Mouse (Mus musculus) granulocyte monocyte progenitor cell, adult 5-6 weeks (primary cell): ENCODE data around the gene Armh1. TPM values are rescaled to one million over a fixed set of nuclear protein-coding genes. Genes with fewer than 3 reads are reported as not detected.

Experiments
- ATAC-seq: replicated peaks from 2 replicates; pipeline ENCODE4 v1.8.0; 2016; ENCODE audit warnings: mild to moderate bottlenecking, moderate TSS enrichment, inconsistent platforms; ENCODE audit not compliant: poor library complexity, severe bottlenecking
- total RNA-seq, 2 experiments: library from RNA; stranded (forward) in 1 of 2; stranded (reverse) in 1 of 2; fragments of 200-712, 200-1000 nt in 1 of 2; fragments of >200 nt in 1 of 2; fragmentation: Nextera tagmentation in 1 of 2; gene quantifications; 2 replicates each; pipeline ENCODE4 v1.2.3; 2014 to 2017

The Armh1 gene
- total RNA-seq (2014; fragmentation: Nextera tagmentation) (not detected in 2 replicates), total RNA-seq (2017) (not detected in 2 replicates)

GRCm38 (mm10) chr4:117251801-117252316 lies at the start of gene Armh1, which contains the start of gene Tmem53:
TSS of gene Armh1 (minus strand) at chr4:117252125.
TSS of gene Tmem53 (plus strand) at chr4:117251951.
- peak; percentile 82 for ATAC-seq

DNA sequence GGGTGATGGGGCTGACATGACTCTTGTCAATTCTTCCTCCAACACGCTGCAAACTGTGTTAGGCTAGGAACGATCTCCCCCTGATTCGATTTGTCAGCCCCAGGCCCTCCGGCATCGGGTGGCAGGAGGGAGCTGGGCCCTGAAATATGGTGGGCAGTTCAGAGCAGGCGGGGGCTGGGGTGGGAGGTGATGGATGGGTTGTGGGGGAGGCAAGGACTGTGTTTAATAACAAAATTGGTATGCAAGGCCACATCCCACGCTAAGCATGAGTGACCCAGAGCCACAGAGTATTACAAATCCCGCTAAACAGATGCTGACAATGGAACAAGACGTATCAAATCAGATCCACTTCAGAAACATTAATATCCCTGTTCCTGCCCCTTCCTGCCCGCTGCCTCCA lies 48.0 kb upstream of the Armh1 start:
- ATAC-seq, result no peak

DNA sequence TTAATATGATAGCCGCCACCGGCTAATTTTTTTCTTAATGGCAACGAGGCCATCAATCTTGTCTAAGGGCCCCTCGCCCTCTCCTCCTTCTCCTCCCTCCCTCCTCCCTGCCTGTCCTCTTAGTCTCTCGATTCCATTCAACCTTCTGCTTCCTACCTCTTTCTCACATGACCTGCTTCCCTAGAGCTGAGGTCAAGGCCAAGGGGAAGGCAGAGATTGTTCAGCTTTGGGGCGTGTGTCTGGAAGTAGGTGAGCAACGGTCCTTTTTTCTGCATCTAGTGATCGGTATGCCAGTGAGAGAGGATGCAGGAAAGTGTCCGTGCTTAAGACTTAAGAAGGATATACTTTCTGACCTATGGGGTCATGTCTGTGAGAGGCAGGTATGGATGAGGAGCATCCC lies 45.9 kb upstream of the Armh1 start:
- ATAC-seq, result no peak

DNA sequence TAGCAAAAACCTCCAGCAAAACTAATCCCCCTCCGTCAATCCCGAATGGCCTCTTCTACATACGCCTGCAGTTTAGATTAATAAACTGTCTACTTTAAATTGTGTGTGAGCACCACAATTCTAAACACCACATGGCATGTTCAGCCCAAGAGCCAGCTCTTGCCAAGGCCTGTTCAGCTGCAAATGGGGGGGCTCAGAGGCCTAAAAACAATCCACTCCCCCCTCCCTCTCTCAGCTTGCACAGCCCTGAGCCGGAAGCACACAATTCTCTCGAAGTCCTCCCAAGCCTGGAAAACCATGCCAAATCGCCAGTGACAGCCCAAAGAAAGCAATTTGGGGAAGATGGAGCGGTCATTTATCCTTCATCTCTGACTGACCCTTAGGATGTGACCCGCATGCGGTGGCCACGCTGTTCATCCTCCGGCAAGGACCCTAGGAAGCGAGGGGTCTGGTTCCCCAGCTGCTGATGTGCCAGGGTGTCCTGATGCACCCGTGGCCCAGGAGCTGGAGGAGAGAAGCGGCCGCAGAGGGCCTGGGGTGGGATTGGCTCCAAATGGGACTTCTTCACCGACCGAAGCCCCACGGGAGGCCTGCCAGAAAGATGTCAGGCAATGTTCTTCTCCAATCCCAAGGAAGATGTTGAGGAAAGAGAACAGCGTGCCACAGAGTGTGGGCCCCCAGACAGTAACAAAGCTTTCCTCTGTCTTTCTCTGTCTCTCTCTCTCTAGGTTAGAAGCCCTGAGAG lies 45.1 kb upstream of the Armh1 start:
- ATAC-seq, result no peak

DNA sequence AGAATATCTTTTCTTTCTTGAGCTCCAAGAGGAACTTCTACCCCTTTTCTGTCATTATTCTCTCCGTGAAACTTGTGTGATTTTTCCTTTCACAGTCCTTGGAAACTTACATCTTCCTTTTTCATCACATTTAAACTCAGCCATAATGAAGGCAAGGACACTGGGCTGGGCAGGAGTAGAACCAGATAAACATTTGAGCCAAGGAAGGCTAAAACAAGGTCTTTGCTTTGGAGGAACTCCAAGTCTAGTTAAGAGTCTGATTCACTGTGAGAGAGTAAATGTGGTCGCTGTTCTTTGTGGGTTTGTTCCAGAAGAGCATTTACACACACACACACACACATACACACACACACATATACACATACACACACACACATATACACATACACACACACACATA lies 39.8 kb upstream of the Armh1 start:
- no peak for ATAC-seq

GRCm38 (mm10) chr4:117288927-117289801 lies 37.2 kb upstream of the Armh1 start:
- ATAC-seq, result peak; percentile 95

- ATAC-seq, result no peak
Measured at GRCm38 (mm10) chr4:117288277-117288926, 36.5 kb upstream of the Armh1 start.

GRCm38 (mm10) chr4:117284363-117284762 lies 32.4 kb upstream of the Armh1 start:
- no peak for ATAC-seq

GRCm38 (mm10) chr4:117283271-117284191 lies 31.6 kb upstream of the Armh1 start:
- ATAC-seq, result no peak

- no peak for ATAC-seq
Measured at GRCm38 (mm10) chr4:117281090-117281845, 29.3 kb upstream of the Armh1 start.

DNA sequence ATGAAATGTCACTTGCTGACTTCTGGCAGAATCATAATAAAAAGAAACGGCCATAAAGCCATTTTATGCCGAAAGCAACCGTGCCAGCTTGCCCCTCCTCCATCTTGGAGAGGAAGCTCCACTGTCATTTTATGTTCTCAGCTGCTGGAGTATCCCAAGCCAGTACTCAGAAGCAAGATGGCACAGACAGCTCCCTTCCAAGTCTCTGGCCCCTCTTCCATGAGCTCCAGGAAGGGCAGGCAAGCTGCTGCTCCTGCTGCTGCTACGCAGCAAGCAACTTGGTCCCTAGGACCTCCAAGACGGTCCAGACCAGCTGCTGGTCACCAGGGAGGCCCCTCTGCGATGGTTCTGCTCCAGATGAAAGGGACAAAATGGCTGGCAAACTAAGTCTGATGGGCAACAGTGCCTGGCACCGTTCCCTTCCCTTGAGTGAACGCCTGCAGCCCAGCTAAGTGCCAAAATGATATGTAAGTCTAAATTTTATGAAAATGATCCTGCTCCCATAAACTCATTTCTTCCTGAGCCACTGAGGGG lies 28.5 kb upstream of the Armh1 start:
- no peak for ATAC-seq

GRCm38 (mm10) chr4:117279253-117279642 lies 27.3 kb upstream of the Armh1 start:
- ATAC-seq, result no peak

DNA sequence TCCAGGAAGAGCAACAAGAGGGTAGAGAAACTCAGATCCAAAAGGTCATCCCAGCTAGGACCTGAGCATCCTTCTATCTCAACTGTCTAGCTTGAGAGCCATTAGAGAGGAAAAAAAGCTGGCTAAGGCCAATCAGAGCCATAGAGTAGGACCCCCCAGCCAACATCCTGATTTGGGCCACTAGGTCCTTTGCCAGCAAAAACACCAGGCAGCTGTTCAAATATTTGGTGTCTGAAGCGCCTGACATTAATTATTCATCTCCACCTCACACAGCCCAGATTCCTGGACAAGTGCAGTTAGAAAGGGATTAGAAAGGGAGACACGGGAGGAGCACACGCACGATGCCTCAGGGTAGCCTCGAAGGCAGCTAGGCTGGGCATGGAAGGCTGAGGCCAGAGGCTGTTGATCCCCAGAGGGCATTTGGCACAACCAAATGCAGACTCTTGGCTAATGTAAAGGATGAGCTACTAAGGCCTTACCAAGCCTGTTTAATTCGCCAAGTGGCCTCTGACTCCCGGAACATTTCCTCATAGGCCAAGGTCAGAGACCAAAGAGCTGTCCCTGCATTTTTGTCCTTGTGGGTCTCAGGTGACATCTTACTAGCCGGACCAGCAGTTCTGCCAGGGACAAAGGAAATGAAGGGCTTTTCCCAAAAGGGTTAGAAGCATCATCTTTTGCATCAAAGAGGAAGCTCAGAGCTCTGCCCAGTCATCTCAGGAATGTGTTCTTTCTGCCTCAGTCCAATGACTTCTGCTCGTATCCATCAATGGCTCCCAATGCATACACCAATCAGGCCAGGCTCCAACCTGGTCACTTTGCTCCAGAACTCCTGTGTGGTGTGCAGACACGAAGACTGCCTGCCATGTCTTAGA lies 26.7 kb upstream of the Armh1 start:
- ATAC-seq, result no peak

- no peak for ATAC-seq
Measured at GRCm38 (mm10) chr4:117277687-117278086, 25.8 kb upstream of the Armh1 start.

DNA sequence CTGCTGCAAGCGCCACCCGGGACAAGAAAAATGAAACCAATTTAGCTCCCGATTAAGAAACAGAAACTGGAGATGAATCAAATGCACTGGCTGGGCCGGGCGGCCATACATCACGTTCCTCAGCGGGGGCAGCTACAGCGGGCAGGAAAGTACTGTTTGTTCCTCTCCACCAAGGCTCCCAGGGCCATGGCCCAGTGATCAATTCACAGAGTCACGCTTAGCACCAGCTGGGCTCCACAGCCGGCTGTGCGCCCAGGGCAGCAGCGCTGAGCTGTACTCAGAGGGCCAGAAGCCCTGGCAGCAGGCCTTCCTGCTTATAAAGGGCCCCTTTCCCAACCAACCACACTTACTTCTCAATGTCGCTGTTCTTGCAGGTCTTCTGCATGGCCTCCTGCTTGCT lies 25.1 kb upstream of the Armh1 start:
- no peak for ATAC-seq

GRCm38 (mm10) chr4:117276281-117276711 lies 24.4 kb upstream of the Armh1 start:
- ATAC-seq, result no peak

DNA sequence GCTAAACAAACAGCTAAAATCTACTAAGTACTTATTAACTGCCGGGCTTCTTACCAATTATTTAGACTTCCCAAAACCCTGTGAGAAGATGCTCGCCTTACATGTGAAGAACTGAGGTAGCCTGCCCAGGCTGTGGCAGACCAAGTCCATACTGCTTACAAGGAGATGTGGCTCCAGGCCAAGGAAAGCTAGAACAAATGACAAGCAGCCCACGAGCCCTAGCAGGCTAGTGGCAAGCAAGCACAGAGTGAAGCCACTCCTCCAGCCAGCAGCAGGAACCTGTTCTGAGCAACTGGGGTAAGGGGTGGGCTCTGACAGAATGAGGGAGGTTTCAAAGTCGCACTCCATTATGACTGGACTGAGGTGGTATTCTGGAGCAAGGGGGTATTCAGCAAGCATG lies 22.8 kb upstream of the Armh1 start:
- no peak for ATAC-seq

GRCm38 (mm10) chr4:117272459-117272858 lies 20.5 kb upstream of the Armh1 start:
- no peak for ATAC-seq
